Mouse (Mus musculus): ENCODE data around the gene Mrpl54. TPM values are rescaled to one million over a fixed set of nuclear protein-coding genes. Genes with fewer than 3 reads are reported as not detected.
"Not testable (repeated sequence)": the region's sequence is repeated elsewhere in the genome, so short reads cannot be mapped to it uniquely, and the experiment has no call there.

The Mrpl54 gene
- polyA plus RNA-seq, 3 experiments from 2014 or later, result 111 to 148 (median 127) TPM

DNA sequence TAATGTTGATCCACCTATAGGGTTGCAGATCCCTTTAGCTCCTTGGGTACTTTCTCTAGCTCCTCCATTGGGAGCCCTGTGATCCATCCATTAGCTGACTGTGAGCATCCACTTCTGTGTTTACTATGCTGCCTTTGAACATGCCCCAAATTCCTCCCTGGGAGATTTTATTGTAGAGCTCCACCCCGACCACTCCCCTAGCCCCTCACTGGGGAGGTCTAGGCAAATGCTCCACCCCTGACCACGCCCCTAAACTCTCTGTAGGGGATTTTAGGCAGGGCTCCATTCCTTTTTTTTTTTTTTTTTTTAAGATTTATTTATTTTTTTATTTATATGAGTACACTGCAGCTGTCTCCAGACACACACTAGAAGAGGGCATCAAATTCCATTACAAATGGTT is 43.0 kb downstream of the Mrpl54 start:
- ATAC-seq, result not testable (repeated sequence)

DNA sequence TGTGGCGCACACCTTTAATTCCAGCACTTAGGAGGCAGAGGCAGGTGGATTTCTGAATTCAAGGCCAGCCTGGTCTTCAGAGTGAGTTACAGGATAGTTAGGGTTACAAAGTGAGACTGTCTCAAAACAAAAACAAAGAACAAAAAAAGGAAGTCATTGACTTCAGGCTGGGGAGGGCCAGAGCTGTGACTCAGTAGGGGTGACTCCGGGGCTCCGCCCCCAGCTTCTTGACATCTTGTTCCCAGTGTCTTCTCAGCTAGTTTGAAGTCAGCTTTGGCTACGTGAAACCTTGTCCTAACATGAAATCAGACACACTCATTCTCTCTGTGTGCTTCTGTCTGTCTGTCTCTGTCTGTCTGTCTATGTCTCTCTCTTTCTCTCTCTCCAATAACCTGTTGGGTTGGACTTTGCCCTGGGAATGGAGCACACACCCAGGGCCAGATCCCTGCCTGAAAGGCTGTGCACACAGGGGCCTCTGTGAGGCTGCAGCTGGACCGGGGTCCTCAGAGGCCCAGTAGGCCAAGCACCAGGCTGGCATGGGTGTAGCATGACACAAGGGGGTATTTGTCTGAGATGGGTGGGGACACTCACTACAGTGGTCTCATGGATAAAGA is 45.2 kb downstream of the Mrpl54 start:
- no peak for ATAC-seq

- ATAC-seq, result peak; percentile 63
Observed at GRCm38 (mm10) chr10:81217964-81218363, 48.8 kb downstream of the Mrpl54 start.

GRCm38 (mm10) chr10:81217267-81217666 is 49.5 kb downstream of the Mrpl54 start:
- ATAC-seq, result peak; percentile 43

DNA sequence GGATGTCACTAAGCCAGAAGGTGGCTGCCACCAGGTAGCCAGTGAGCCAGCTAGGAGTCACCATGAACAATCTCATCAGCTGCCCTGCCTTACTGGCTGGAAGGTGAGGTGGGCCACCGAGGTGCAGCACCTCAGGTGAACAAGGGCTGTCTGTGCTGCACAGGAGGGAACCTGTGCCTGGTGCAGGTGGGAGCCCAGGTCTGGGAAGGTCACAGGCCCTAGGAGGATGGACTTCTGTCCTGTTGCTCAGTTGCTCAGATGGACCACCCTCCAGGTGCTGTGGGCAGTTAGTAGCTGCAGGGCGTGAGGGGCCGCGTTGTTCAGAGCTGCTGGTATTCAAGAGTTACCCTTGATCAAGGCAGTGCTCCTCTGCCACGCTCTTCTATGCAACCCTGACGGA is 49.9 kb downstream of the Mrpl54 start:
- ATAC-seq, result no peak

DNA sequence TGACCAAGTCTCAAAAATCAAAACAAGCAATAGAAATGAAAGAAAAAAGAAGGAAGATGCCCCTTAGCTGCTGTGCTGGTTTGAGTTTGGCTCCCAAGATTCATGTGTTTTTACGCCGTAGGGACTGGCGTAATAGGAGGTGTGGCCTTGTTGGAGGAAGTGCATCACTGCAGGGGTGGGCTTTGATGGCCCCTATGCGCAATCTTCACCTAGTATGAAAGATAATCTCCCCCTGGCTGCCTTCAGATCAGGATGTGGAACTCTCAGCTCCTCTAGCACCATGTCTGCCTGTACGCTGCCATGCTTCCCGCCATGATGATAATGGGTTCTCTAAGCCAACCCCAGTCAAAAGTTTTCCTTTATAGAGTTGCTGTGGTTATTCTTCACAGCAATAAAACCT is 50.5 kb downstream of the Mrpl54 start:
- ATAC-seq, result no peak

Other genes starting within 250 kb of the Mrpl54 start
- not detected for gene Diras1, start 241.3 kb downstream of the Mrpl54 start, polyA plus RNA-seq (2017; shearing (Covaris generic))
- 1 to 10 TPM; 2.4 to 5.0 (median 2.7) TPM for gene Slc39a3, start 229.5 kb downstream of the Mrpl54 start, polyA plus RNA-seq (2017; shearing (Covaris generic))
- gene Sgta, start 206.8 kb downstream of the Mrpl54 start, polyA plus RNA-seq (2017; shearing (Covaris generic)), result 10 to 100 TPM; 66.4 to 86.5 (median 71.0) TPM
- 1 to 10 TPM; 1.9 to 2.7 (median 2.5) TPM for gene Thop1, start 196.9 kb downstream of the Mrpl54 start, polyA plus RNA-seq (2017; shearing (Covaris generic))
- gene Creb3l3, start 168.1 kb downstream of the Mrpl54 start, polyA plus RNA-seq (2017; shearing (Covaris generic)), result not detected
- gene Map2k2, start 161.0 kb downstream of the Mrpl54 start, polyA plus RNA-seq (2017; shearing (Covaris generic)), result 10 to 100 TPM; 22.1 to 27.1 (median 23.3) TPM
- 10 to 100 TPM in 1 of 3 experiments, 1 to 10 TPM in 2; 8.5 to 10.8 (median 9.3) TPM for gene Zbtb7a, start 131.7 kb downstream of the Mrpl54 start, polyA plus RNA-seq (2017; shearing (Covaris generic))
- 10 to 100 TPM; 15.4 to 21.5 (median 17.1) TPM for gene Pias4, start 99.0 kb downstream of the Mrpl54 start, polyA plus RNA-seq (2017; shearing (Covaris generic))
- gene Eef2, start 90.3 kb downstream of the Mrpl54 start, polyA plus RNA-seq (2017; shearing (Covaris generic)), result 1,000 to 10,000 TPM in 1 of 3 experiments, 100 to 1,000 TPM in 2; 925 to 1,158 (median 972) TPM
- 1 to 10 TPM; 3.1 to 5.4 (median 3.6) TPM for gene Dapk3, start 83.9 kb downstream of the Mrpl54 start, polyA plus RNA-seq (2017; shearing (Covaris generic))
- not detected for gene 4930442H23Rik, start 83.1 kb downstream of the Mrpl54 start, polyA plus RNA-seq (2017; shearing (Covaris generic))
- gene Nmrk2, start 64.9 kb downstream of the Mrpl54 start, polyA plus RNA-seq (2017; shearing (Covaris generic)), result under 1 TPM in 2 of 3 experiments, not detected in 1; 0.17 to 0.28 TPM
- gene Atcay, start 36.1 kb downstream of the Mrpl54 start, polyA plus RNA-seq (2017; shearing (Covaris generic)), result 10 to 100 TPM in 1 of 3 experiments, 1 to 10 TPM in 2; 4.8 to 12.6 (median 5.1) TPM
- 1 to 10 TPM in 1 of 3 experiments, under 1 TPM in 2; 0.20 to 1.0 (median 0.37) TPM for gene Zfr2, start 33.8 kb downstream of the Mrpl54 start, polyA plus RNA-seq (2017; shearing (Covaris generic))
- gene Matk, start 14.0 kb downstream of the Mrpl54 start, polyA plus RNA-seq (2017; shearing (Covaris generic)), result 10 to 100 TPM; 30.1 to 68.1 (median 64.4) TPM
- 10 to 100 TPM in 2 of 3 experiments, 1 to 10 TPM in 1; 9.9 to 12.4 (median 12.3) TPM for gene Apba3, start within 50 bp of the Mrpl54 start, polyA plus RNA-seq (2017; shearing (Covaris generic))
- gene Tjp3, start 24.6 kb upstream of the Mrpl54 start, polyA plus RNA-seq (2017; shearing (Covaris generic)), result 1 to 10 TPM; 1.7 to 3.2 (median 1.9) TPM
- gene Pip5k1c, start 26.0 kb upstream of the Mrpl54 start, polyA plus RNA-seq (2017; shearing (Covaris generic)), result 10 to 100 TPM; 10.7 to 15.9 (median 14.4) TPM
- 1 to 10 TPM; 2.9 to 6.5 (median 4.1) TPM for gene Cactin, start 54.2 kb upstream of the Mrpl54 start, polyA plus RNA-seq (2017; shearing (Covaris generic))
- gene Tbxa2r, start 61.8 kb upstream of the Mrpl54 start, polyA plus RNA-seq (2017; shearing (Covaris generic)), result 10 to 100 TPM in 2 of 3 experiments, 1 to 10 TPM in 1; 10.0 to 21.7 (median 17.0) TPM
- gene Gipc3, start 76.3 kb upstream of the Mrpl54 start, polyA plus RNA-seq (2017; shearing (Covaris generic)), result under 1 TPM in 1 of 3 experiments, not detected in 2; 0.12 TPM
- 10 to 100 TPM; 17.1 to 20.4 (median 17.8) TPM for gene Hmg20b, start 83.5 kb upstream of the Mrpl54 start, polyA plus RNA-seq (2017; shearing (Covaris generic))
- 1 to 10 TPM; 1.6 to 2.1 (median 1.9) TPM for gene Mfsd12, start 90.6 kb upstream of the Mrpl54 start, polyA plus RNA-seq (2017; shearing (Covaris generic))
- 1 to 10 TPM in 1 of 3 experiments, under 1 TPM in 2; 0.26 to 1.7 (median 0.96) TPM for gene 4930404N11Rik, start 98.9 kb upstream of the Mrpl54 start, polyA plus RNA-seq (2017; shearing (Covaris generic))
- 10 to 100 TPM; 10.7 to 27.1 (median 13.4) TPM for gene Fzr1, start 111.6 kb upstream of the Mrpl54 start, polyA plus RNA-seq (2017; shearing (Covaris generic))
- gene Dohh, start 117.5 kb upstream of the Mrpl54 start, polyA plus RNA-seq (2017; shearing (Covaris generic)), result 10 to 100 TPM in 2 of 3 experiments, 1 to 10 TPM in 1; 9.2 to 17.9 (median 10.9) TPM
- gene Gm48551, start 117.5 kb upstream of the Mrpl54 start, polyA plus RNA-seq (2017; shearing (Covaris generic)), result 1 to 10 TPM in 2 of 3 experiments, under 1 TPM in 1; 0.60 to 1.9 (median 1.1) TPM
- gene Gm48552, start 122.1 kb upstream of the Mrpl54 start, polyA plus RNA-seq (2017; shearing (Covaris generic)), result 1 to 10 TPM in 1 of 3 experiments, not detected in 2; 3.1 TPM
- gene Smim24, start 126.1 kb upstream of the Mrpl54 start, polyA plus RNA-seq (2017; shearing (Covaris generic)), result 10 to 100 TPM in 1 of 3 experiments, 1 to 10 TPM in 2; 4.4 to 10.7 (median 9.8) TPM
- gene Nfic, start 188.7 kb upstream of the Mrpl54 start, polyA plus RNA-seq (2017; shearing (Covaris generic)), result 10 to 100 TPM; 13.8 to 17.2 (median 15.0) TPM
- gene Celf5, start 215.8 kb upstream of the Mrpl54 start, polyA plus RNA-seq (2017; shearing (Covaris generic)), result 1 to 10 TPM; 1.1 to 1.4 (median 1.2) TPM
- gene Ncln, start 229.5 kb upstream of the Mrpl54 start, polyA plus RNA-seq (2017; shearing (Covaris generic)), result 10 to 100 TPM; 34.3 to 41.1 (median 36.9) TPM
- gene S1pr4, start 233.2 kb upstream of the Mrpl54 start, polyA plus RNA-seq (2017; shearing (Covaris generic)), result 10 to 100 TPM; 49.1 to 93.2 (median 50.3) TPM